Mouse (Mus musculus): ENCODE data around the gene Cpa5. TPM values are rescaled to one million over a fixed set of nuclear protein-coding genes. Genes with fewer than 3 reads are reported as not detected.

Gene Cpa5
- polyA plus RNA-seq, 1 experiment from 2014 or later: not detected

DNA sequence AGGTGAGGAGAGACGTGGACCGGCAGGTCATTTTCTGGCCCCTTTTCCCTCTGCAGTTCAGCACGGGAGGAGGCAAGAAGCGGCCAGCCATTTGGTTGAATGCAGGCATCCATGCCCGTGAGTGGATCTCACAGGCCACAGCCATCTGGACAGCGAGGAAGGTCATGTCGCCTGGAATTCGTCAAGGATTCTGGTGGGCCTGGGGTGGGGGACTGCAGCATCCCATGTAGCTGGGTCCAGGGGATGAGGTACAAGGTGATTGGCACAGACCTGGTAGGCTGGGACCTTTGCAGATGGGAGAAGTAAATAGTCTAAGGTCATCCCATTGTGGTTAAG, 30.0 kb upstream of the Cpa5 start:
- Histone ChIP-seq H3K36me3 (replicated peaks) (no peaks in the 10 kb centered on the region), H3K4me1 (peaks cover 20% of the 10 kb centered on the region), H3K27me3 (replicated peaks) (no peaks in the 10 kb centered on the region), H3K4me3 (no peak overlapping the region), H3K27ac (peak overlapping the region; percentile 71), H3K9ac (no peak overlapping the region), H3K4me2 (peak overlapping the region; percentile 11; the same call in 1 of the 2 replicates), H3K9me3 (no peaks in the 10 kb centered on the region)
- 41% methylated on average over 8 of the region's 8 CpGs for WGBS
- ATAC-seq (replicated peaks): peak; percentile 43

DNA sequence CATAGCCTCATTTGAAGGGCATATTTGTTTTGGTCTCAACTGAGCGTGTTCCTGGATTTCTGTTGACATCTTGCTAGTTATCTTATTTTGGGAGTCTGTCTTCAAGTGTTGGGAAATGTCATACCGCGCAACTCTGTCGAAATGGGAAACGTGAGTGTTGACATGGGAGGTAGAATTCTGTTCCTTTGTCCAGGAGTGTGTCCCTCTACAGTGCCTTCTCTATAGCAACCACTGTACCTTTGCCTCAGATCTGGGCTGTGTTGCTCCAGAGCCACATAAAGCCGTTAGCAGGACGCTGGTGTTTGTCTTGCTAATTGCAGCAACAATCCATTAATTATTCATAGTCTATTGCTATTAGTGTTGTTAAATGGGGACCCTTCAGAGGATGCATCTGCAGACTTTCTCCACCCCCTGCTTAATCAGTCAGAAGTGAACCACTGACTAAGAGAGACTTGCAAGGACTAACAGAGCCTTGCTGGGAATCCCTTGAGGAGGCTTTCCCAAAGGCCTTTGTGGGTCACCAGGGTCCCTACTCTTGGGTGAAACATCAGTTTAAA, 23.8 kb upstream of the Cpa5 start:
- Histone ChIP-seq H3K36me3 (replicated peaks) (no peaks in the 10 kb centered on the region), H3K9me3 (no peaks in the 10 kb centered on the region), H3K4me1 (no peaks in the 10 kb centered on the region; the same call in 1 of the 2 replicates), H3K4me2 (no peak overlapping the region), H3K27me3 (replicated peaks) (no peaks in the 10 kb centered on the region), H3K9ac (no peak overlapping the region), H3K27ac (no peak overlapping the region), H3K4me3 (no peak overlapping the region)
- ATAC-seq (replicated peaks): no peak
- WGBS: 79% methylated on average over 7 of the region's 7 CpGs

DNA sequence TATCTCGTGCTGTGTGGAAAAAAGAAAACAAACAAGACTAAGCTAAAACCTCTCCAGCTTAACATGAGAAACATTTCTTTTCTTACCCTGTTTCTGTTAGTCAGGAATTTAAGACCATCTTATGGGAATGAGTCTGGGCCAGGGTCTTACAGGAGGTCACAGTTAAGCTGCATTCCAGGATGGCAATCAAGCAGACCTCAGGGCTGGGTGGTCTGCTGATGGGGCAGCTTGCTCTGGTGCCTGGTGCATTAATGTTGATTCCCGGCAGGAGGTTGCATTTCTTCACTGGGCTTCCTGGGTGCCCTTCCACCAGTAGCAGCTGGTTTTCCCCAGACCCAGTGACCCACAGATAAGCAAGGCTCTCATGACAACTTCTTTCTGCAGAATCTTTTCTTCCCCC, 21.0 kb upstream of the Cpa5 start:
- H3K27me3 ChIP-seq (replicated peaks): no peaks in the 10 kb centered on the region
- no peak for ATAC-seq (replicated peaks)
- H3K4me3 ChIP-seq: no peak overlapping the region
- no peak overlapping the region for H3K27ac ChIP-seq
- H3K4me2 ChIP-seq: no peak overlapping the region
- no peaks in the 10 kb centered on the region for H3K9me3 ChIP-seq
- H3K9ac ChIP-seq: no peak overlapping the region
- no peaks in the 10 kb centered on the region for H3K36me3 ChIP-seq (replicated peaks)
- H3K4me1 ChIP-seq: peaks cover 10% of the 10 kb centered on the region; the same call in 1 of the 2 replicates
- 45% methylated on average over 2 of the region's 2 CpGs for WGBS

DNA sequence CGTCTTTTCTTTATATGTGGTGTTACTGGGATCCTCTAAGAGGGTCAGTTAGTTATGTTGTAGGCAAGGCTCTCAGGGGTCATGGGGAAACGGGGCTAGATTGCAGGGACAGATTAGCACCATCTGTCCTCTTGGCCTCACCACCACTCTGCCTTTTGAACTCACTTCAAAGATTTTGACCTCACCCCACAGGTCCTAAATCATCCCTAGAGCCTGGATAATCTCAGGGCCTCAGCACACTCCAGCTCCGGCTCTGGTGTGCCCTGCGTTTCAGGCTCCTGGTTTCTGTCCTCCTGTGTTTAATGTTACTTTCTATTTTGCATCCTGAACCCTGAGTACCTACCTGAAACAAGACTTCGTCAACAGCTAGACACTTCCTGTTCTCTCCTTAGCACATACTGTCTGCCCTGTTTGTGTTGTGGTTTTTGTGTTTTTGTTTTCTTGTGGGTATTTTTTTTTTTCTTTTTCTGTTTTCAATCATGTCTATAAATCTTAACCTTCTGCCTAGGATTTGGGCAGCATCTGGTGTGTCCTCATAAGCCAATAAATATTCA, 18.9 kb upstream of the Cpa5 start:
- Histone ChIP-seq H3K9me3 (no peaks in the 10 kb centered on the region), H3K36me3 (replicated peaks) (no peaks in the 10 kb centered on the region), H3K27ac (peak overlapping the region; percentile 66), H3K4me1 (peaks cover 10% of the 10 kb centered on the region; the same call in 1 of the 2 replicates), H3K27me3 (replicated peaks) (no peaks in the 10 kb centered on the region), H3K4me3 (no peak overlapping the region), H3K4me2 (no peak overlapping the region), H3K9ac (no peak overlapping the region)
- 70% methylated on average over 5 of the region's 5 CpGs for WGBS
- ATAC-seq (replicated peaks): no peak

DNA sequence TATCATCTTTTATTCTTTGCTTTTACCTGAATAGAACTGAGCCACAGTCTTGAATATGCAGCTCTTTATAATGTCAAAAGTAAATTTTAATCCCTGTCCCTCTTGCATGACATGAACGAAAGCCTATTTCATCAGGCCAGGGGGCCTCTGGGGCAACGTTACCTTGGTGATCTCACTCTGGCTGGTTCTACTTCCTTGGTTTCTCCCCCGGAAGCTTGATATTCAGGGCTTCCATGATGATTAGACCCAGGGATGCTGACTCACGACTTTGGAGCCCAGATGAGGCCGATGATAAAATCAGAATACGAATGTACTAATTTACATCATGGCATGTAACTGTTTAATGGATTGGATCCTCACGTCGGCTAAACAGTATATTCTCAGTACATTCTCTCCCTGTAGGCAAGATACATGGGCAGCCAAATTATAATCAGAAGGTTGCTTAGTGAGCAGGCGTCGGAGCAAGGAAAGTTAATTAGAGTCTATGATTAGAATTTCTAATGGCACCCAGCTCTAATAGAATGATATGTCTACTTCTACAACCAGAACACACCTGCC, 18.3 kb upstream of the Cpa5 start:
- Histone ChIP-seq H3K27ac (peak overlapping the region; percentile 66), H3K9ac (no peak overlapping the region), H3K27me3 (replicated peaks) (no peaks in the 10 kb centered on the region), H3K4me1 (peaks cover 10% of the 10 kb centered on the region; the same call in 1 of the 2 replicates), H3K4me3 (no peak overlapping the region), H3K36me3 (replicated peaks) (no peaks in the 10 kb centered on the region), H3K4me2 (no peak overlapping the region), H3K9me3 (no peaks in the 10 kb centered on the region)
- 33% methylated on average over 10 of the region's 10 CpGs for WGBS
- peak; percentile 49; the same call in 1 of the 2 replicates for ATAC-seq (replicated peaks)

DNA sequence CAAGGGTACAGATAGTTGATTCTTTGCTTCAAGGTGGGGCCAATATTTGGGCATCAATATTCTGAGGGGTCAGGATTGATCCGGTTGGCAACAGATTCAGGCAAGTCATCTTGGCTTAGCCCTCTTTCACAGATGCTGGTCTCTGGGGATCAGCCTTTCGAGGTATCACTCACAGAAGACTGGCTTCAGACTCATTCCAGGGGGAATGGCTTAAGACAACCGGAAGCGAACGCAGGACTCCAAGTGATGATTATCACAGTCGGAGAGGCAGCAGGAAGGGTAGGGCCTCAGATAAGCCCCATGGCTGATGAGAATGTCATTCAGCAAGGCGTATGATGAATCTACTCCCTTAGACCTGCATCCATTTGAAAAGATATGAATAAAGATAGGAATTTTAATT, 16.4 kb upstream of the Cpa5 start:
- 69% methylated on average over 7 of the region's 7 CpGs for WGBS
- Histone ChIP-seq H3K9me3 (no peaks in the 10 kb centered on the region), H3K36me3 (replicated peaks) (no peaks in the 10 kb centered on the region), H3K9ac (no peak overlapping the region), H3K27ac (no peak overlapping the region), H3K27me3 (replicated peaks) (no peaks in the 10 kb centered on the region), H3K4me2 (no peak overlapping the region), H3K4me1 (peaks cover 10% of the 10 kb centered on the region; the same call in 1 of the 2 replicates), H3K4me3 (no peak overlapping the region)
- no peak for ATAC-seq (replicated peaks)

DNA sequence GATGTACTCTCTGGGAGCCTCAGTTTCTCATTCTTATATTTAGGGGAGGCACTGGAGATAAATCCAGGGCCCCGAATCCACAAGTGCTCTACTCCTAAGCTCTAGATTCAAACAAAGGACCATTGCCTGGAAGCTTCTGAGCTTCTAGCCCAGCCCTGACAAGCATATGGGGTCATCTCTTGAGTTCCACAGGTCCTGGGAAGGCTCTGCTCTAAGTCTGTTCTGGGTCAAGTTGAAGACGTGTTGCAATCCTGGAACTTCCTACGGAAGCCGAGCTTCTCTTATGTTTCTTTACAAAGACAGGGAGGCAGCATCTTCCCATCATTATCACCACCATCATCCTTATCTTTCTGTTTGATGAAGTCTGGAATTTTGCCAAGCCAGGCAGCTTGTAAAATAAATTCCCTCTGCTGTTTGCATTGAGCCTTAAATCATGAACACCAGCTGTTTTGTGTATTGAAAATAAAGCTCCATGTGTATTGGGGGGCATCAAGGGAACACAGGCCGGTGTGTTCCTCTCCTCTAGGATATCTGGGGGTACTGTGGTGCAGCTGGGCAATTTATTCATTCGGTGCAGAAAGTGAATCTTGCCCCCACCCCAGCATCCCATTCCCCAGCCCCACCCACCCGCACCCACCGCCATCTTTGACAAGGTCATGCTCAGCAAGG, 14.4 kb upstream of the Cpa5 start:
- ATAC-seq (replicated peaks): no peak
- Histone ChIP-seq H3K4me2 (no peak overlapping the region), H3K27me3 (replicated peaks) (no peaks in the 10 kb centered on the region), H3K4me3 (no peak overlapping the region), H3K27ac (no peak overlapping the region), H3K36me3 (replicated peaks) (no peaks in the 10 kb centered on the region), H3K9me3 (no peaks in the 10 kb centered on the region), H3K9ac (no peak overlapping the region), H3K4me1 (peaks cover 10% of the 10 kb centered on the region; the same call in 1 of the 2 replicates)
- WGBS: 79% methylated on average over 8 of the region's 8 CpGs

DNA sequence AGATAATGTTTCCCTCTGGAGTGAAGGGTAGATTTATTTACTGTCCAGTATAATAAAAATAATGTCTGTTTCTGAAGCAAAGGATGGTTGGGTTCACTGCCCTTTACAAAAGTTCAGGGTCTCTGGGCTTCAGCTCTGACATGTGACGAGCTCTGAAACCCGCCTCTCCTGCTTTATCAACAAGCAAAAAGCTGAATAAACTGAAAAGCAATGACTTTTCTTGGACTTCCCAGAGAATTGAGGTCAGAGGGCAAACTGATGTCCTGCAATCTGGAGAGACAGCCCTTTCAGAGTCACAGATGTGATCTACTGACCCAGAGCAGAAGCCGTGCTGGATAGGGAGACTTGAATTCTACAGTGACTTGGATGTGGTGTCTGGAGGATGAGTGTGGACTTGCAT, 10.8 kb upstream of the Cpa5 start:
- H3K27ac ChIP-seq: no peak overlapping the region
- H3K4me2 ChIP-seq: no peak overlapping the region
- no peak overlapping the region for H3K4me3 ChIP-seq
- H3K9me3 ChIP-seq: no peaks in the 10 kb centered on the region
- H3K4me1 ChIP-seq: no peaks in the 10 kb centered on the region
- no peak for ATAC-seq (replicated peaks)
- no peaks in the 10 kb centered on the region for H3K27me3 ChIP-seq (replicated peaks)
- WGBS: 72% methylated on average over 3 of the region's 3 CpGs
- H3K36me3 ChIP-seq (replicated peaks): no peaks in the 10 kb centered on the region
- H3K9ac ChIP-seq: no peak overlapping the region

DNA sequence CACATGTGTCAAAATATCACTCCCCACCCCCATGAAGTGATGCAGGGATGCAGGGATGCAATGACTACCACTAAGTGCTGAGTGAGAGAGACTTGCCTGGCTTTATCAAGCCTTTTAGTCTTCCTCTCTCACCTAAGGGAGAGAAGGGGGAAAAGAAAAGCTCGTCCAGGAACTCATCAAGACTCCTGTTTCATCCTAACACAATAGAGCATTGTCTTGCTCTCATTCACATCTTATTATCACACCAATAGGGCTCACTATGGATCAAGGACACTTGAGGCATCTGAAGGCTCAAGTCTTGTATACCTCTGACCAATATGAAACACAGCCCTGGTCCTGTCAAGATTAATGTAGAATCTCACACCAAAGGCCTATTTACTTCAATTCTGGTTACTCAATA, 9.8 kb upstream of the Cpa5 start:
- no peaks in the 10 kb centered on the region for H3K36me3 ChIP-seq (replicated peaks)
- no peak overlapping the region for H3K4me3 ChIP-seq
- H3K27me3 ChIP-seq (replicated peaks): no peaks in the 10 kb centered on the region
- H3K4me2 ChIP-seq: no peak overlapping the region
- no peak overlapping the region for H3K27ac ChIP-seq
- no peaks in the 10 kb centered on the region for H3K9me3 ChIP-seq
- no peak overlapping the region for H3K9ac ChIP-seq
- no peaks in the 10 kb centered on the region for H3K4me1 ChIP-seq
- WGBS: 68% methylated on average over 1 of the region's 1 CpGs
- ATAC-seq (replicated peaks): no peak

DNA sequence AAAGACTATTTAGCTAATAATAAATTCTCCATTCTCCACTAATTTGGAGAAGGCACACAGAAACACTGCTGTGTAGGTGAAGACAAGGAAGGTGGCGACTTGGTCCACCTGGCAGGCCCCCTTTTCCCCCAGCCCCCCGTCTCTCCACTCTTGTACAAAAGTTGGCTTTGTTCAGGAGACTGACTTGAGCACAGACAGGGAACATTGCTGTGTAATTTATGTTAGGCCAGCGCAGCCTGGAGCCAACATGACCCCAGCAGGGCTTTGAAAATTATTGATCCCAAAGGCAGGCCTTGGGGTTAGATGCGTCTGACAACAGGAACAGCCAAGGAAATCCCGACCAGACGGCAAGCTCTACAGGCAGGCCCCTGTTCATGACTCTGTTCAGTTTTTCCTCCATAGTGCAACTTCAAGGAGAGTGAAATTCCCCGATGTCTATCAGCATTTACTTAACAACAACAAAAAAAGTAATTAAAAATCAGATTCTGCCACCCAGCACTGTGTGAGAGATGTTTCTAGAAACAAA, 6.4 kb upstream of the Cpa5 start:
- Histone ChIP-seq H3K27ac (no peak overlapping the region), H3K4me3 (no peak overlapping the region), H3K9ac (no peak overlapping the region), H3K4me2 (no peak overlapping the region), H3K9me3 (no peaks in the 10 kb centered on the region), H3K4me1 (no peaks in the 10 kb centered on the region), H3K36me3 (replicated peaks) (no peaks in the 10 kb centered on the region), H3K27me3 (replicated peaks) (no peaks in the 10 kb centered on the region)
- ATAC-seq (replicated peaks): no peak
- 76% methylated on average over 7 of the region's 7 CpGs for WGBS

DNA sequence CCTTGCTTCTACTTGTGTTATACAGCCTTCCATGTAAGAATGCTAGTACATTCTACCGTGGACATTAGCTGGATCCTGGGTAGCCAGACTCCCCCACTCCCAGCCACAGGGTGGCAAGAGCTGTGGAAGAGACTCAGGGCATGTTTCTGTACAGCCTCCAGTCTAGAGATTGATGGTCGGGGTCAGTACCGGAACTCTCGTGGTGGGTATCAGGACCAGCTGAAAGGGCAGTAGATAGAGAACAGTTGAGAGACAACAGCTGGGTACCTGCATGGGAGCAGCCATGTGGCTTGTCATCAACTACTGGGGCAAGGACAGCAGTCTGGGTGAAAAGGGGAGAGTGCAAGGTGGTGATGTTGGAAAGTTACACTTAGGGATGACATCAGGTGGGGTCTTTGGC, 5.7 kb upstream of the Cpa5 start:
- no peak overlapping the region for H3K9ac ChIP-seq
- H3K4me1 ChIP-seq: no peaks in the 10 kb centered on the region
- no peaks in the 10 kb centered on the region for H3K36me3 ChIP-seq (replicated peaks)
- WGBS: 91% methylated on average over 4 of the region's 4 CpGs
- H3K27me3 ChIP-seq (replicated peaks): no peaks in the 10 kb centered on the region
- no peaks in the 10 kb centered on the region for H3K9me3 ChIP-seq
- H3K4me3 ChIP-seq: no peak overlapping the region
- no peak for ATAC-seq (replicated peaks)
- H3K27ac ChIP-seq: no peak overlapping the region
- no peak overlapping the region for H3K4me2 ChIP-seq

DNA sequence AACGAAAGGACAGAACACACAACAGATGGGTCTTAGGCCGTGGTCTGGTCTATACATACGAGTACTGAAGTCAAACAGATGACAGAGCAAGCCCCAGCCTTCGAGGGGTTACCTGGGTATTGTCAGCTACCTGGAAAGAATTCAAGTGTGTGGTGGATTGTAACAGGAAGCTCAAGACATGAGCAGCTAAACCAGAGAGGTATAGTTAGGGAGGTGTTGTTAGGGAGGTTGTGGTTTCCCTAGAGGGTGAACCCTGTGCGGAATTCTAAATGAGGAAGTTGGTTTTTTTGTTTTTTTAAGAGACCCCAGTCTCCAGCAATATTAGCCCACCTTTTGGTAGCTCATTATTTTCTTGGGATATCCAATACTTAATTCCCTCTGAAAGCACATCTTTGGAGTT, 5.1 kb upstream of the Cpa5 start:
- Histone ChIP-seq H3K4me3 (no peak overlapping the region), H3K27me3 (replicated peaks) (no peaks in the 10 kb centered on the region), H3K27ac (no peak overlapping the region), H3K9ac (no peak overlapping the region), H3K4me1 (no peaks in the 10 kb centered on the region), H3K36me3 (replicated peaks) (no peaks in the 10 kb centered on the region), H3K4me2 (no peak overlapping the region), H3K9me3 (no peaks in the 10 kb centered on the region)
- ATAC-seq (replicated peaks): no peak
- WGBS: 85% methylated on average over 5 of the region's 5 CpGs
